Mouse (Mus musculus) monocyte, adult 5-6 weeks (primary cell): ENCODE measurements around the gene Hbq1a. TPM values are rescaled to one million over a fixed set of nuclear protein-coding genes. Genes with fewer than 3 reads are reported as not detected.

Experiments
- ATAC-seq: fragments of 153-309, 156-312 bp; replicated peaks from 2 replicates; pipeline ENCODE4 v1.8.0; 2017; ENCODE audit warnings: mild to moderate bottlenecking; ENCODE audit not compliant: low TSS enrichment, insufficient number of reproducible peaks, severe bottlenecking, poor library complexity, low FRiP score
- total RNA-seq: library from RNA; stranded (forward); fragments of 200-1000, 200-491, 200-594 nt; gene quantifications from 3 replicates; pipeline ENCODE4 v1.2.3, GENCODE M21; 2017

The Hbq1a gene
- total RNA-seq, 1 experiment from 2014 or later = not detected

DNA sequence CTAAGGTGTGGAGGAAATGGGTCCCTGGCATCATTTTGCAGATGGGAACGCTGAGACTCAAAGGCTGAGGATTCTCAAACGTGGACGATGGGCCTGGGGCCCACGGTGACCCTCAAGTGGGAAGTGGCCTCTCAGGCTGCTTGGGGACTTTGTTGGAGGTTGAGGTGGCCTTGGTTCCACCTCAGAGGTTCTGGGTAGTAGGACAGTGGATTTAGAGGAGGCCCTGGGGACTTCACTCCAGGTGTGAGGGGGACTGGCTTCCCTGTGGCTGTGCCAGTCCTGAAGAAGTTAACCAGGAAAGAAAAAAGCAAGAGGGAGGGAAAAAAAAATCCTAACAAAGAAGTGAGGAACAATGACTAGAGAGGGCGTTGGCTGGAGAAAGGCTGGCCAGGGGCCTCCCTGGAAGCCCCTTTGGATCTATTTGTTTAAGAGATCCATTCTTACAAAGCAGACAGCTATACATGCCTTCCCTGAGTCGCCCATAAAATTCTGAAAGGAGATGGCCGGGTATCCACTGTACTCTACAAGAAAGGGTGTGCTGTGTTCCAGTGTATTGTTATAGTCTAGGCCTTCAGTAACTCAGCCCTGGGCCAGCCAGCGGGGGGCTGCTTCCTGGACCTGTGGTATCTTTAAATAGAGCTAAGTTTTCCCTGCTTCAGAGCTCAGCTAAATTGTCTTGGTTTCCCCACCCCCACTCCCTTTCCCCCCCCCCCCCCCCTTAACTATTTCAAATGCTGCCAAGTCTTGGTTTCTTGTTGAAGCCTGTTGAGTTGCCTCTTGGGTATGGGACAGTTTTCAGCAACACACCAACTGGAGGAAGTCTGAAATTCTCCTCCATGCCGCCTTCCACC is 48.8 kb downstream of the Hbq1a start:
- ATAC-seq = no peak

DNA sequence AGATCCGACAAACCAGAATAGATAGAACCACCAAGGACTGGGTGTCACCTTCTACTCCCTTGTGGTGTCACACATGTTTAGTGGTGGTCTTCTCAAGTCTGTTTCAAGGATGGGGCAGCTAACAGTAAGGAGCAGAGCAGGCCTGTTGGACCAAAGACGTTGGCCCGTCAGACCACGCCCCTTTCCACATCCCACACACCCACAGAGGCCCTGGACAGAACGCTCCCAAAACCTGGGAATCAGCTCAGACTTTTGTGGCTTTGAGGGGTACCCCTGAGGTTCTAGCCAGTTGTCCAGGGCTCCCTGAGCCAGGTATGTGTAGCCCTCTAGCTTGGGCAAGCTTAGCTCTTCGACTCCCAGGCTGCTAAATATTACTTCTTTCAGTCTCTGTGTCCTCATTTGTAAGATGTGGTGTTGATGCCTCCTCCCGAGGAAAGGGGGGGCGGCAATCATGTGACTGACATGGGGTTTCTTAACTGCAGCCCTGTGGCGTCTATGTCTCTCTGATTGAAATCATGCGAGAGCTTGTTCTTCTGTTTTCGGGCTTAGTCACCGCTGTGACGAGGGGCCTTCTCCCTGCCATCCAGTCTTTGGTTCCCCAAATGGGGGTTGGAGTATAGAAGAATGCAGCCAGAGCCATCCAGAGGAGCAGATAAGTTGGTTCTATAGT is 49.5 kb downstream of the Hbq1a start:
- ATAC-seq = 0 out of 2 replicates have a peak, but pooled peaks have one; percentile 36

Other genes starting within 250 kb of the Hbq1a start
- gene Il9r, start 99.8 kb upstream of the Hbq1a start, total RNA-seq = 0.11 to 4.6 TPM (median 3.1 TPM) in 3 replicates
- 17.2 to 21.3 TPM (median 19.0 TPM) in 3 replicates for gene Snrnp25, start 94.7 kb upstream of the Hbq1a start, total RNA-seq
- 0.48 to 2.3 TPM (median 1.9 TPM) in 3 replicates for gene Rhbdf1, start 77.8 kb upstream of the Hbq1a start, total RNA-seq
- gene Mpg, start 73.6 kb upstream of the Hbq1a start, total RNA-seq = 6.3 to 14.3 TPM (median 9.1 TPM) in 3 replicates
- 15.3 to 23.5 TPM (median 19.7 TPM) in 3 replicates for gene Nprl3, start 32.4 kb upstream of the Hbq1a start, total RNA-seq
- not detected in 3 replicates for gene Hba-x, start 23.7 kb upstream of the Hbq1a start, total RNA-seq
- 197 to 2,631 TPM (median 2,328 TPM) in 3 replicates for gene Hba-a1, start 16.6 kb upstream of the Hbq1a start, total RNA-seq
- gene Hbq1b, start 13.1 kb upstream of the Hbq1a start, total RNA-seq = 6.8 TPM in 1 of 3 replicates, not detected in the others
- 1,478 to 24,418 TPM (median 22,273 TPM) in 3 replicates for gene Hba-a2, start 3.6 kb upstream of the Hbq1a start, total RNA-seq
- gene Sh3pxd2b, start 47.8 kb downstream of the Hbq1a start, total RNA-seq = 0.49 TPM in 1 of 3 replicates, not detected in the others
- 1.4 to 4.3 TPM (median 2.6 TPM) in 3 replicates for gene Ubtd2, start 155.3 kb downstream of the Hbq1a start, total RNA-seq
- 9.8 to 11.3 TPM (median 10.5 TPM) in 3 replicates for gene Efcab9, start 232.0 kb downstream of the Hbq1a start, total RNA-seq
- 432 to 527 TPM (median 505 TPM) in 3 replicates for gene Stk10, start 233.2 kb downstream of the Hbq1a start, total RNA-seq